Comparison of ENCODE assay signal across 7 mouse cellular contexts in the genomic region with DNA sequence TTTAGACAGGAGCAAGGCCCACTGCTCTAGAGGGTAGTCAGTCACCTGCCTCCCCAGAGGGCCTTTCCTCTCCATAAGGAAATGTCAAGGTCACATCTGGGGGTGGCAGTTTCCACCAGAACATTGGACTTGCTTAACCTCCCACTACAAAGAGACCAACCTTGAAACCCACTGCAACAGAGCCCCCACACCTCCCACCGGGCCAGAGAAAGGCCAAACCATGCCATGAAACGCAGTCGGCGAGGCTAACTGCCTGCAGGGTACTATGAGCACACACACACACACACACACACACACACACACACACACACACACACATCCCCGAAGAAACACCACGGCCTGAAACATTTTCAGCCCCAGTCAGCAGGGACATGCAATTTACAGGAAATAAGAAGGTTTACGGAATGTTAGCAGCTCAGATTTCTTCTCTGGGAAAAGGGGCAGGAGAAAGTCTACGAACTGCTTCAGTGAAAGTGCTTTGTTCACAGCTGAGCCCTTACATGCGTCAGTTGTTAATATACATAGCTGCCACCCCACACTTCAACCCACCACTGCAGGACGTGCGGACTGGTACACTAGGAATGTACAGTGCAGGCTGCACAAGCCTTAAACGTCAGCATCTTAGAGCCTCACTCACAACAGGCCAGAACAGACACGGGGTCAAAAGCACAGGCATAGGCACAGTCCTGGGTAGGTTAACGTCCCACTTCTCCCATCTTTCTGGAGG. TPM values are rescaled to one million over a fixed set of nuclear protein-coding genes. Genes with fewer than 3 reads are reported as not detected.
DNase-seq lines count a peak whose midpoint lies in the region; ATAC-seq and TF ChIP-seq lines count a peak whose summit lies in the region.

No protein-coding gene starts in this region.

- H3K9ac ChIP-seq in embryonic facial prominence, embryonic 12.5 days: peak overlapping the region; percentile 86
- peak overlapping the region; percentile 91 for H3K9ac ChIP-seq in hindbrain, embryonic 15.5 days
- peak overlapping the region; percentile 23; the same call in 1 of the 2 replicates for H3K9ac ChIP-seq in stomach, postnatal 0 days (ENCODE audit: low read length)

- 9% methylated on average over 14 of the region's 14 CpGs for WGBS in embryonic facial prominence, embryonic 12.5 days
- WGBS in hindbrain, embryonic 15.5 days: 14% methylated on average over 14 of the region's 14 CpGs
- WGBS in stomach, postnatal 0 days: 42% methylated on average over 14 of the region's 14 CpGs

- peaks cover 25% of the 10 kb centered on the region for H3K27me3 ChIP-seq in embryonic facial prominence, embryonic 12.5 days
- H3K27me3 ChIP-seq in hindbrain, embryonic 15.5 days: no peaks in the 10 kb centered on the region; the same call in 1 of the 2 replicates
- H3K27me3 ChIP-seq in stomach, postnatal 0 days (ENCODE audit: control insufficient read depth, insufficient read depth, low read length): no peaks in the 10 kb centered on the region

- no peak for TF ChIP-seq EP300 in stomach, postnatal 0 days (optimal IDR thresholded peaks at IDR 0.05)

- peak overlapping the region; percentile 87 for H3K4me2 ChIP-seq in embryonic facial prominence, embryonic 12.5 days (replicated peaks)
- H3K4me2 ChIP-seq in hindbrain, embryonic 15.5 days: peak overlapping the region; percentile 85
- peak overlapping the region; percentile 89 for H3K4me2 ChIP-seq in stomach, postnatal 0 days (replicated peaks; ENCODE audit: low read depth)

- peak; percentile 32; the same call in 1 of the 2 replicates for ATAC-seq in embryonic facial prominence, embryonic 12.5 days (ENCODE audit: insufficient number of reproducible peaks, insufficient read depth, low FRiP score, low TSS enrichment)
- ATAC-seq in hindbrain, embryonic 15.5 days (ENCODE audit: low FRiP score, low read depth): peak; percentile 40
- no peak for ATAC-seq in stomach, postnatal 0 days (ENCODE audit: low FRiP score, low TSS enrichment)

- peaks cover 24% of the 10 kb centered on the region for H3K4me1 ChIP-seq in embryonic facial prominence, embryonic 12.5 days
- H3K4me1 ChIP-seq in hindbrain, embryonic 15.5 days (replicated peaks): peaks cover 38% of the 10 kb centered on the region
- H3K4me1 ChIP-seq in stomach, postnatal 0 days (replicated peaks; ENCODE audit: control insufficient read depth, insufficient read depth): no peaks in the 10 kb centered on the region

- TF ChIP-seq CTCF in stomach, postnatal 0 days (IDR thresholded peaks at IDR 0.05; ENCODE audit: low read depth): no peak

- peak overlapping the region; percentile 76 for H3K4me3 ChIP-seq in embryonic facial prominence, embryonic 12.5 days
- H3K4me3 ChIP-seq in hindbrain, embryonic 15.5 days: peak overlapping the region; percentile 91
- H3K4me3 ChIP-seq in stomach, postnatal 0 days (ENCODE audit: low read depth, low read length): peak overlapping the region; percentile 69

- H3K27ac ChIP-seq in embryonic facial prominence, embryonic 12.5 days: peak overlapping the region; percentile 88
- peak overlapping the region; percentile 92 for H3K27ac ChIP-seq in hindbrain, embryonic 15.5 days (replicated peaks)
- peak overlapping the region; percentile 82 for H3K27ac ChIP-seq in stomach, postnatal 0 days (replicated peaks)

- peak; percentile 82 for DNase-seq in right cerebral cortex, adult 18-20 months
- no peak for DNase-seq in right cerebral cortex, postnatal 4 days
- DNase-seq in mesoderm, embryonic 11.5 days (ENCODE audit: low read depth, low spot score): peak; percentile 28
- DNase-seq in stomach, postnatal 0 days (ENCODE audit: low spot score): no peak
- DNase-seq in layer of hippocampus, adult 9-10 months (ENCODE audit: low spot score): no peak

- no peaks in the 10 kb centered on the region for H3K9me3 ChIP-seq in embryonic facial prominence, embryonic 12.5 days
- H3K9me3 ChIP-seq in hindbrain, embryonic 15.5 days: no peaks in the 10 kb centered on the region
- no peaks in the 10 kb centered on the region for H3K9me3 ChIP-seq in stomach, postnatal 0 days (ENCODE audit: control insufficient read depth, low read length)

- H3K36me3 ChIP-seq in embryonic facial prominence, embryonic 12.5 days: no peaks in the 10 kb centered on the region
- H3K36me3 ChIP-seq in hindbrain, embryonic 15.5 days: no peaks in the 10 kb centered on the region
- H3K36me3 ChIP-seq in stomach, postnatal 0 days (ENCODE audit: control insufficient read depth, insufficient read depth, low read length): no peaks in the 10 kb centered on the region

RNA-seq across cellular contexts. Expression of a gene that starts 2.1 kb away (rescaled TPM):
- 20.5 and 25.7 TPM in 2 replicates for polyA plus RNA-seq in embryonic facial prominence, embryonic 12.5 days (2016; fragmentation: Nextera tagmentation; extraction: Ambion mirVana)
- polyA plus RNA-seq in hindbrain, embryonic 15.5 days (2015; fragmentation: Nextera tagmentation; extraction: Ambion mirVana): 53.8 and 57.1 TPM in 2 replicates
- 5.9 and 10.2 TPM in 2 replicates for polyA plus RNA-seq in stomach, postnatal 0 days (2015; fragmentation: Nextera tagmentation; extraction: Ambion mirVana)

RNA-seq across cellular contexts. Expression of a gene that starts 16.2 kb away (rescaled TPM):
- polyA plus RNA-seq in embryonic facial prominence, embryonic 12.5 days (2016; fragmentation: Nextera tagmentation; extraction: Ambion mirVana): not detected in 2 replicates
- 0.60 and 0.62 TPM in 2 replicates for polyA plus RNA-seq in hindbrain, embryonic 15.5 days (2015; fragmentation: Nextera tagmentation; extraction: Ambion mirVana)
- polyA plus RNA-seq in stomach, postnatal 0 days (2015; fragmentation: Nextera tagmentation; extraction: Ambion mirVana): not detected in 2 replicates

Comparison
In these comparisons a context has a peak if more than half of its experiments do, and no peak if none do; other contexts are left out.
1. DNase-seq: peak in right cerebral cortex, adult 18-20 months (single experiment) and mesoderm, embryonic 11.5 days (single experiment); none in right cerebral cortex, postnatal 4 days (single experiment), stomach, postnatal 0 days (single experiment) and layer of hippocampus, adult 9-10 months (single experiment).
2. H3K9ac ChIP-seq: peak in every context shown above with its lines; median percentile 91 in hindbrain, embryonic 15.5 days; 86 in embryonic facial prominence, embryonic 12.5 days; 23 in stomach, postnatal 0 days.
3. Peak in every context shown above with its lines, with median percentiles within 50 percentile points of each other: H3K27ac ChIP-seq, H3K4me2 ChIP-seq and H3K4me3 ChIP-seq.